Mouse (Mus musculus): ENCODE measurements around the gene Tmem104.

The Tmem104 gene

GRCm38 (mm10) chr11:115228430-115228829, 41.1 kb downstream of the Tmem104 start:
- no peak for TF ChIP-seq GATA4 (IDR thresholded peaks at IDR 0.05; ENCODE audit: insufficient replicate concordance, low read length)

GRCm38 (mm10) chr11:115229021-115229930, 42.0 kb downstream of the Tmem104 start:
- no peak for TF ChIP-seq GATA4 (IDR thresholded peaks at IDR 0.05; ENCODE audit: insufficient replicate concordance, low read length)

GRCm38 (mm10) chr11:115231168-115231915, 44.1 kb downstream of the Tmem104 start:
- TF ChIP-seq GATA4 (IDR thresholded peaks at IDR 0.05; ENCODE audit: insufficient replicate concordance, low read length) = no peak

- TF ChIP-seq GATA4 (IDR thresholded peaks at IDR 0.05; ENCODE audit: insufficient replicate concordance, low read length) = no peak
These were observed 44.6 kb downstream of the Tmem104 start for GRCm38 (mm10) chr11:115231924-115232323.

- no peak for TF ChIP-seq GATA4 (IDR thresholded peaks at IDR 0.05; ENCODE audit: insufficient replicate concordance, low read length)
These were observed 45.6 kb downstream of the Tmem104 start for GRCm38 (mm10) chr11:115232889-115233288.

- TF ChIP-seq GATA4 (IDR thresholded peaks at IDR 0.05; ENCODE audit: insufficient replicate concordance, low read length) = no peak
These were observed 46.4 kb downstream of the Tmem104 start for GRCm38 (mm10) chr11:115233526-115234290.

GRCm38 (mm10) chr11:115234320-115235044, 47.2 kb downstream of the Tmem104 start:
- no peak for TF ChIP-seq GATA4 (IDR thresholded peaks at IDR 0.05; ENCODE audit: insufficient replicate concordance, low read length)

GRCm38 (mm10) chr11:115236570-115236969, 49.3 kb downstream of the Tmem104 start:
- TF ChIP-seq GATA4 (IDR thresholded peaks at IDR 0.05; ENCODE audit: insufficient replicate concordance, low read length) = no peak

GRCm38 (mm10) chr11:115241402-115241801, 54.1 kb downstream of the Tmem104 start:
- no peak for TF ChIP-seq GATA4 (IDR thresholded peaks at IDR 0.05; ENCODE audit: insufficient replicate concordance, low read length)

- no peak for TF ChIP-seq GATA4 (IDR thresholded peaks at IDR 0.05; ENCODE audit: insufficient replicate concordance, low read length)
These were observed 55.5 kb downstream of the Tmem104 start for GRCm38 (mm10) chr11:115242746-115243145.

GRCm38 (mm10) chr11:115243783-115244182, 56.5 kb downstream of the Tmem104 start:
- TF ChIP-seq GATA4 (IDR thresholded peaks at IDR 0.05; ENCODE audit: insufficient replicate concordance, low read length) = no peak

- TF ChIP-seq GATA4 (IDR thresholded peaks at IDR 0.05; ENCODE audit: insufficient replicate concordance, low read length) = no peak
These were observed 57.6 kb downstream of the Tmem104 start for GRCm38 (mm10) chr11:115244840-115245239.

GRCm38 (mm10) chr11:115246386-115246785, 59.1 kb downstream of the Tmem104 start:
- TF ChIP-seq GATA4 (IDR thresholded peaks at IDR 0.05; ENCODE audit: insufficient replicate concordance, low read length) = no peak

GRCm38 (mm10) chr11:115247240-115247639, 60.0 kb downstream of the Tmem104 start:
- no peak for TF ChIP-seq GATA4 (IDR thresholded peaks at IDR 0.05; ENCODE audit: insufficient replicate concordance, low read length)

GRCm38 (mm10) chr11:115247945-115248344, 60.7 kb downstream of the Tmem104 start:
- TF ChIP-seq GATA4 (IDR thresholded peaks at IDR 0.05; ENCODE audit: insufficient replicate concordance, low read length) = no peak
